Mouse (Mus musculus) right cerebral cortex, postnatal 36 days (tissue): ENCODE data around the gene Vgf.

Experiments used
- DNase-seq, 2 experiments: peaks; one replicate each; pipeline ENCODE4 v3.0.0; 2022; ENCODE audit warnings: low spot score in 2 of 2, mixed read lengths in 1 of 2

Vgf gene

GRCm38 (mm10) chr5:137026092-137026491 is at the start of gene Vgf:
Gene Vgf, plus strand, starts transcription at chr5:137026392.
- DNase-seq, result no peak

- no peak for DNase-seq
These were observed 48.4 kb upstream of the Vgf start for GRCm38 (mm10) chr5:136977769-136978168.

GRCm38 (mm10) chr5:136979762-136980161 is 46.4 kb upstream of the Vgf start:
- DNase-seq, result no peak

- no peak for DNase-seq
These were observed 45.2 kb upstream of the Vgf start for GRCm38 (mm10) chr5:136980974-136981373.

GRCm38 (mm10) chr5:136982338-136982930 is 43.8 kb upstream of the Vgf start:
- no peak for DNase-seq

GRCm38 (mm10) chr5:136984828-136985227 is 41.4 kb upstream of the Vgf start:
- no peak for DNase-seq

- peak; percentile 94 to 97 for DNase-seq
These were observed 39.5 kb upstream of the Vgf start, which contains the start of gene Plod3 for GRCm38 (mm10) chr5:136986695-136987137. Gene Plod3, plus strand, starts transcription at chr5:136987019.

- peak; percentile 73 to 77 for DNase-seq
These were observed 38.9 kb upstream of the Vgf start for GRCm38 (mm10) chr5:136987138-136987933.

- no peak for DNase-seq
These were observed 38.3 kb upstream of the Vgf start, which contains the start of gene Znhit1 for GRCm38 (mm10) chr5:136987934-136988271. Gene Znhit1, minus strand, starts transcription at chr5:136988021.

GRCm38 (mm10) chr5:136988420-136988819 is 37.8 kb upstream of the Vgf start:
- no peak for DNase-seq

GRCm38 (mm10) chr5:136989801-136990200 is 36.4 kb upstream of the Vgf start:
- DNase-seq, result no peak

- DNase-seq, result no peak
These were observed 26.7 kb upstream of the Vgf start for GRCm38 (mm10) chr5:136999449-136999848.

- DNase-seq, result no peak
These were observed 25.6 kb upstream of the Vgf start for GRCm38 (mm10) chr5:137000612-137001011.

- DNase-seq, result no peak
These were observed 18.9 kb upstream of the Vgf start for GRCm38 (mm10) chr5:137007276-137007675.

GRCm38 (mm10) chr5:137009988-137010387 is 16.2 kb upstream of the Vgf start:
- DNase-seq, result no peak

- DNase-seq, result no peak
These were observed 13.7 kb upstream of the Vgf start for GRCm38 (mm10) chr5:137012401-137012950.

- no peak for DNase-seq
These were observed 10.3 kb upstream of the Vgf start for GRCm38 (mm10) chr5:137015913-137016312.

GRCm38 (mm10) chr5:137024318-137024717 is 1.9 kb upstream of the Vgf start:
- no peak for DNase-seq

- peak in 1 of 2 experiments; percentile 62 for DNase-seq
These were observed 1.1 kb upstream of the Vgf start for GRCm38 (mm10) chr5:137025132-137025531.

GRCm38 (mm10) chr5:137028561-137029272 is 2.5 kb downstream of the Vgf start:
- DNase-seq, result no peak

- DNase-seq, result no peak
These were observed 3.0 kb downstream of the Vgf start for GRCm38 (mm10) chr5:137029273-137029585.

GRCm38 (mm10) chr5:137029643-137030415 is 3.6 kb downstream of the Vgf start:
- DNase-seq, result peak; percentile 91 to 93
